Mouse (Mus musculus) MEL (cell line): Measurements from ENCODE around the gene Haus5. TPM values are rescaled to one million over a fixed set of nuclear protein-coding genes. Genes with fewer than 3 reads are reported as not detected.
A peak's percentile ranks its signal among the peaks of the same experiment; 100 is the strongest.

Experiments used
- DNase-seq: peaks from one replicate; pipeline ENCODE4 v3.0.0; 2011; ENCODE audit warnings: low read depth, low spot score
- H3K27ac ChIP-seq: 2 replicates; pipeline ENCODE4 v1.5.1; 2012; ENCODE audit warnings: low read depth, mild to moderate bottlenecking, control low read depth, low read length, moderate library complexity; ENCODE audit not compliant: control insufficient read depth
- H3K27me3 ChIP-seq, 2 experiments: fragments of 150-350 bp in 1 of 2; sonication (generic) in 1 of 2; 2 replicates each; pipeline ENCODE4 v1.6.1; 2012; ENCODE audit warnings: low read length in 2 of 2, mild to moderate bottlenecking in 2 of 2, improper control_type of control experiment in 1 of 2, moderate library complexity in 1 of 2; ENCODE audit not compliant: insufficient read depth in 2 of 2, control insufficient read depth in 1 of 2
- H3K36me3 ChIP-seq, 2 experiments: 2 replicates each; pipeline ENCODE4 v1.6.1; 2012 to 2014; ENCODE audit warnings: low read length in 2 of 2, improper control_type of control experiment in 1 of 2, inconsistent platforms in 1 of 2, mild to moderate bottlenecking in 1 of 2; ENCODE audit not compliant: insufficient read depth in 2 of 2, control insufficient read depth in 1 of 2
- H3K4me1 ChIP-seq, 2 experiments: fragments of 150-350 bp in 1 of 2; sonication (generic) in 1 of 2; 2 replicates each; pipeline ENCODE4 v1.6.1; 2012; ENCODE audit warnings: low read length in 2 of 2, improper control_type of control experiment in 1 of 2, mild to moderate bottlenecking in 1 of 2; ENCODE audit not compliant: insufficient read depth in 2 of 2, control insufficient read depth in 1 of 2
- H3K4me3 ChIP-seq, 2 experiments: fragments of 150-350 bp in 1 of 2; sonication (generic) in 1 of 2; 2 replicates each; pipeline ENCODE4 v1.5.1; 2012; ENCODE audit warnings: low read depth in 2 of 2, low read length in 2 of 2, mild to moderate bottlenecking in 2 of 2, moderate library complexity in 2 of 2, control low read depth in 1 of 2, improper control_type of control experiment in 1 of 2; ENCODE audit not compliant: control insufficient read depth in 1 of 2, insufficient read depth in 1 of 2
- H3K79me2 ChIP-seq: 2 replicates; pipeline ENCODE4 v1.6.1; 2012; ENCODE audit warnings: mild to moderate bottlenecking, low read length, moderate library complexity; ENCODE audit not compliant: control insufficient read depth, poor library complexity, insufficient read depth
- H3K9ac ChIP-seq: 2 replicates; pipeline ENCODE4 v1.6.1; 2012; ENCODE audit warnings: low read depth, mild to moderate bottlenecking, control low read depth, low read length, moderate library complexity; ENCODE audit not compliant: control insufficient read depth, poor library complexity, severe bottlenecking
- H3K9me3 ChIP-seq: fragments of 150-350 bp; sonication (generic); replicated peaks from 2 replicates; pipeline ENCODE4 v1.6.1; 2012; ENCODE audit warnings: mild to moderate bottlenecking, low read length, improper control_type of control experiment, moderate library complexity; ENCODE audit not compliant: insufficient read depth
- BHLHE40 ChIP-seq: IDR thresholded peaks from 2 replicates; pipeline ENCODE4 v1.6.1; 2012; ENCODE audit warnings: low read depth, mild to moderate bottlenecking, inconsistent platforms, low read length, improper control_type of control experiment, borderline replicate concordance
- CHD1 ChIP-seq: IDR thresholded peaks from 2 replicates; pipeline ENCODE4 v1.6.1; 2012; ENCODE audit warnings: low read depth, mild to moderate bottlenecking, inconsistent platforms, low read length, improper control_type of control experiment
- CHD2 ChIP-seq: IDR thresholded peaks from 2 replicates; pipeline ENCODE4 v1.6.1; 2011; ENCODE audit warnings: low read length, improper control_type of control experiment
- CTCF ChIP-seq, 3 experiments: IDR thresholded peaks in 2 of 3; conservative IDR thresholded peaks in 1 of 3; 2 replicates each; pipeline ENCODE4 v1.5.1; 2011 to 2012; ENCODE audit warnings: low read length in 3 of 3, low read depth in 2 of 3, mild to moderate bottlenecking in 2 of 3, improper control_type of control experiment in 1 of 3, inconsistent platforms in 1 of 3, mixed read lengths in 1 of 3, moderate library complexity in 1 of 3; ENCODE audit not compliant: control insufficient read depth in 1 of 3, insufficient read depth in 1 of 3, poor library complexity in 1 of 3, severe bottlenecking in 1 of 3
- E2F4 ChIP-seq: IDR thresholded peaks from 2 replicates; pipeline ENCODE4 v1.6.1; 2011; ENCODE audit warnings: low read depth, low read length, improper control_type of control experiment, borderline replicate concordance
- ELF1 ChIP-seq: IDR thresholded peaks from 2 replicates; pipeline ENCODE4 v1.6.1; 2014; ENCODE audit warnings: low read depth, mild to moderate bottlenecking, inconsistent platforms, low read length, improper control_type of control experiment, moderate library complexity
- EP300 ChIP-seq, 2 experiments: IDR thresholded peaks; 2 replicates each; pipeline ENCODE4 v1.6.1; 2011; ENCODE audit warnings: improper control_type of control experiment in 2 of 2, low read length in 2 of 2, low read depth in 1 of 2, mild to moderate bottlenecking in 1 of 2
- ETS1 ChIP-seq: IDR thresholded peaks from 2 replicates; pipeline ENCODE4 v1.6.1; 2012; ENCODE audit warnings: low read depth, mild to moderate bottlenecking, inconsistent platforms, low read length, improper control_type of control experiment, moderate library complexity
- GABPA ChIP-seq: IDR thresholded peaks from 2 replicates; pipeline ENCODE4 v1.6.1; 2012; ENCODE audit warnings: low read depth, mild to moderate bottlenecking, inconsistent platforms, low read length, improper control_type of control experiment, moderate library complexity
- GATA1 ChIP-seq: IDR thresholded peaks from 2 replicates; pipeline ENCODE4 v1.6.1; 2011; ENCODE audit warnings: low read depth, low read length, improper control_type of control experiment
- JUND ChIP-seq: IDR thresholded peaks from 2 replicates; pipeline ENCODE4 v1.6.1; 2011; ENCODE audit warnings: low read depth, mild to moderate bottlenecking, improper control_type of control experiment, low read length
- KAT2A ChIP-seq: conservative IDR thresholded peaks from 2 replicates; pipeline ENCODE4 v1.6.1; 2012; ENCODE audit warnings: low read depth, low read length, improper control_type of control experiment, inconsistent platforms
- MAFK ChIP-seq: IDR thresholded peaks from 2 replicates; pipeline ENCODE4 v1.6.1; 2011; ENCODE audit warnings: low read depth, mild to moderate bottlenecking, low read length, improper control_type of control experiment, borderline replicate concordance
- MAX ChIP-seq: IDR thresholded peaks from 2 replicates; pipeline ENCODE4 v1.6.1; 2011; ENCODE audit warnings: low read length, improper control_type of control experiment
- MAZ ChIP-seq: IDR thresholded peaks from 2 replicates; pipeline ENCODE4 v1.6.1; 2012; ENCODE audit warnings: low read depth, mild to moderate bottlenecking, inconsistent platforms, low read length, improper control_type of control experiment
- MEF2A ChIP-seq: IDR thresholded peaks from 2 replicates; pipeline ENCODE4 v1.6.1; 2014; ENCODE audit warnings: low read depth, mild to moderate bottlenecking, inconsistent platforms, low read length, improper control_type of control experiment; ENCODE audit not compliant: poor library complexity, insufficient replicate concordance, severe bottlenecking; ENCODE audit errors: extremely low read depth
- MXI1 ChIP-seq: IDR thresholded peaks from 2 replicates; pipeline ENCODE4 v1.6.1; 2011; ENCODE audit warnings: mild to moderate bottlenecking, low read depth, low read length, improper control_type of control experiment
- MYB ChIP-seq: IDR thresholded peaks from 2 replicates; pipeline ENCODE4 v1.6.1; 2011; ENCODE audit warnings: mild to moderate bottlenecking, low read depth, low read length, improper control_type of control experiment
- MYC ChIP-seq: IDR thresholded peaks from 2 replicates; pipeline ENCODE4 v1.6.1; 2011; ENCODE audit warnings: low read depth, mild to moderate bottlenecking, low read length, improper control_type of control experiment, moderate library complexity
- NELFE ChIP-seq: IDR thresholded peaks from 2 replicates; pipeline ENCODE4 v1.6.1; 2011; ENCODE audit warnings: low read depth, low read length, improper control_type of control experiment
- NRF1 ChIP-seq: IDR thresholded peaks from 2 replicates; pipeline ENCODE4 v1.6.1; 2014; ENCODE audit warnings: low read depth, mild to moderate bottlenecking, inconsistent platforms, low read length, improper control_type of control experiment, moderate library complexity; ENCODE audit not compliant: poor library complexity, insufficient read depth, severe bottlenecking
- POLR2A ChIP-seq, 2 experiments: IDR thresholded peaks; 2 replicates each; pipeline ENCODE4 v1.6.1; 2011 to 2012; ENCODE audit warnings: low read length in 2 of 2, mild to moderate bottlenecking in 2 of 2, control low read depth in 1 of 2, improper control_type of control experiment in 1 of 2, low read depth in 1 of 2, moderate library complexity in 1 of 2; ENCODE audit not compliant: control insufficient read depth in 1 of 2, insufficient read depth in 1 of 2, poor library complexity in 1 of 2
- POLR2AphosphoS2 ChIP-seq: IDR thresholded peaks from 2 replicates; pipeline ENCODE4 v1.6.1; 2011; ENCODE audit warnings: low read length, improper control_type of control experiment
- POLR2AphosphoS5 ChIP-seq: IDR thresholded peaks from 2 replicates; pipeline ENCODE4 v1.6.1; 2012; ENCODE audit warnings: low read depth, borderline replicate concordance, mild to moderate bottlenecking, inconsistent platforms, low read length, moderate library complexity, mixed read lengths
- RCOR1 ChIP-seq: IDR thresholded peaks from 2 replicates; pipeline ENCODE4 v1.6.1; 2012; ENCODE audit warnings: low read depth, mild to moderate bottlenecking, inconsistent platforms, low read length, improper control_type of control experiment
- SIN3A ChIP-seq: IDR thresholded peaks from 2 replicates; pipeline ENCODE4 v1.6.1; 2012; ENCODE audit warnings: low read length, improper control_type of control experiment, inconsistent platforms
- SMC3 ChIP-seq: IDR thresholded peaks from 2 replicates; pipeline ENCODE4 v1.6.1; 2011; ENCODE audit warnings: low read depth, low read length, improper control_type of control experiment
- TAL1 ChIP-seq: IDR thresholded peaks from 2 replicates; pipeline ENCODE4 v1.6.1; 2012; ENCODE audit warnings: mild to moderate bottlenecking, inconsistent platforms, low read length, moderate library complexity, mixed read lengths
- TBP ChIP-seq: IDR thresholded peaks from 2 replicates; pipeline ENCODE4 v1.8.0; 2011; ENCODE audit warnings: low read depth, low read length, improper control_type of control experiment
- TCF12 ChIP-seq: IDR thresholded peaks from 2 replicates; pipeline ENCODE4 v1.6.1; 2014; ENCODE audit warnings: low read depth, mild to moderate bottlenecking, inconsistent platforms, low read length, improper control_type of control experiment, moderate library complexity
- UBTF ChIP-seq: IDR thresholded peaks from 2 replicates; pipeline ENCODE4 v1.6.1; 2012; ENCODE audit warnings: low read depth, mild to moderate bottlenecking, inconsistent platforms, low read length, improper control_type of control experiment, moderate library complexity, borderline replicate concordance; ENCODE audit not compliant: insufficient read depth
- USF1 ChIP-seq: IDR thresholded peaks from 2 replicates; pipeline ENCODE4 v1.6.1; 2014; ENCODE audit warnings: low read depth, mild to moderate bottlenecking, inconsistent platforms, low read length, improper control_type of control experiment, moderate library complexity
- USF2 ChIP-seq, 2 experiments: IDR thresholded peaks; 2 replicates each; pipeline ENCODE4 v1.6.1; 2011 to 2012; ENCODE audit warnings: improper control_type of control experiment in 2 of 2, low read length in 2 of 2, borderline replicate concordance in 1 of 2, inconsistent platforms in 1 of 2, low read depth in 1 of 2, mild to moderate bottlenecking in 1 of 2; ENCODE audit not compliant: insufficient read depth in 1 of 2
- ZKSCAN1 ChIP-seq: IDR thresholded peaks from 2 replicates; pipeline ENCODE4 v1.6.1; 2012; ENCODE audit warnings: low read depth, mild to moderate bottlenecking, inconsistent platforms, low read length, improper control_type of control experiment, moderate library complexity
- ZMIZ1 ChIP-seq: IDR thresholded peaks from 2 replicates; pipeline ENCODE4 v1.6.1; 2012; ENCODE audit warnings: low read depth, mild to moderate bottlenecking, inconsistent platforms, low read length, improper control_type of control experiment, moderate library complexity
- polyA plus RNA-seq, 2 experiments: library from polyadenylated mRNA; stranded (reverse) in 1 of 2; unstranded in 1 of 2; fragments of >175 nt in 1 of 2; fragments of >200 nt in 1 of 2; gene quantifications; 2 replicates each; pipeline versions ENCODE4 v1.2.1 to v1.2.4; 2012; ENCODE audit warnings: low replicate concordance in 2 of 2, low read depth in 1 of 2; ENCODE audit not compliant: insufficient read length in 2 of 2, insufficient read depth in 1 of 2, missing spikeins in 1 of 2
- total RNA-seq: library from RNA; depleted of rRNA; stranded (reverse); fragments of 300-350 nt; gene quantifications from 2 replicates; pipeline ENCODE4 v1.2.3, GENCODE M21; 2012

Haus5 gene
- total and polyA plus RNA-seq, 3 experiments = 35.0 to 55.9 TPM; not detected in 1

DNA sequence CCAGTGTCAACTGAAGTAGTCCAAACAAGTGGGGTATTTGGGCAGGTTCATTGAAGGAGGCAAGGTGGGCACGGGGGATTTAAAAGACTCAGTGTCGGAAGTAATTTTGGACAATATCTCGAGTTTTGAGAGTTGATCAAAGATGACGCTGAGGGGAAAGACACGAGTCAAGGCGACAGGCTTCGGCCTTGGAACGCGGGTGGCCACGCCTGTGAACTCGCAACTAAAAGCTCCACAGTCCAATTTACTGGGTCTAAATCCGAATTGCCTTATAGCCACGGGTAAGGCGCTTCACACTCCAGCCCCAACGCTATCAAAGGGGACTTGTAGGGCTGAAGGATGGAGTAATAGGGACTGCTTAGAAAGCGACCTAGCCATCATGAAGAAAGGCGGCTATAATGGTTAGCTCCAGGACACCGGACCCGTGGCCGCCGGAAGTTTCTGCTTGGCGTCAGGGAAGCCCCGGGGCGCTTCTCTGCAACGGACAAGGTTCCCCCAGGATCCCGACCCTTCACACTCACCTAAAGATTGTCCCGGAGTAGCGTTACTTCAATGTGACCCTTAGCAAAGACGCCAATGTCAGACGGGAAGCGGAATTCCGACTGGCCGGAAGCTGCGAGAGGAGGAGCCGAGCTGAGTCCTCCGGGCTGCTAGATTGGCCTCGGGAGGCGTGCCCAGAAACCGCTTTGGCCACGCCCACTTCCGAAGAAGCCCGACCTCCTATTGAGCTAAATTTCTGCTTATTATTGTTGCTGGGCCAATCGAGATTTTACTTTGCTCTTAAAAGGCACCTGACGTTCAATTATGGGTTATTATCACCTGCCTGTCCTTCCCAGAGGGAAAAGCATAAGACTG, 39.0 kb downstream of the Haus5 start, which contains the start of gene Cox6b1:
Cox6b1 (minus strand) TSS at position 622 of the 855 bp plus-strand sequence.
- H3K27ac ChIP-seq = peak within 1 kb of the TSS; percentile 73
- peaks cover 2 to 3% of the 10 kb centered on the region in 2 experiments; a peak in 3 of 4 replicates for H3K27me3 ChIP-seq
- no peaks in the 10 kb centered on the region for H3K9me3 ChIP-seq
- H3K4me3 ChIP-seq = peak within 1 kb of the TSS; percentile 84 to 94
- peaks cover 5 to 13% of the 10 kb centered on the region in 2 experiments for H3K36me3 ChIP-seq
- H3K79me2 ChIP-seq = peaks cover 20% of the 10 kb centered on the region
- peak within 1 kb of the TSS; percentile 98 for H3K9ac ChIP-seq
- H3K4me1 ChIP-seq = peaks cover 0 to 6% of the 10 kb centered on the region in 2 experiments; a peak in 2 of 4 replicates
- DNase-seq = peak; percentile 97
- TF ChIP-seq MXI1 (peak; percentile 64; the same call in 1 of the 2 replicates), NELFE (peak; percentile 93), MYC (peak; percentile 80), GABPA (peak; percentile 58; the same call in 1 of the 2 replicates), TAL1 (no peak), MYB (no peak), SMC3 (no peak), USF1 (peak; percentile 73), MEF2A (no peak), USF2 (IDR thresholded peaks at IDR 0.05; ENCODE audit: borderline replicate concordance in 1 of 2, insufficient read depth in 1 of 2, low read depth in 1 of 2, low read length in 2 of 2) (no peak), ETS1 (0 out of 2 replicates have a peak, but pooled peaks have one; percentile 10), JUND (0 out of 2 replicates have a peak, but pooled peaks have one; percentile 11), MAFK (no peak), UBTF (no peak), KAT2A (no peak; the same call in none of the 2 replicates), CTCF (IDR thresholded peaks at IDR 0.05 in 2 of 3, conservative IDR thresholded peaks at IDR 0.05 in 1 of 3; ENCODE audit: control insufficient read depth in 1 of 3, insufficient read depth in 1 of 3, low read depth in 2 of 3, low read length in 3 of 3, poor library complexity in 1 of 3, severe bottlenecking in 1 of 3) (no peak), ZKSCAN1 (no peak), MAZ (no peak), MAX (peak; percentile 32; the same call in 1 of the 2 replicates), ELF1 (peak; percentile 78), E2F4 (no peak), EP300 (IDR thresholded peaks at IDR 0.05; ENCODE audit: low read depth in 1 of 2, low read length in 2 of 2) (no peak), TBP (peak; percentile 83), BHLHE40 (no peak), SIN3A (peak; percentile 90), GATA1 (no peak), POLR2A (IDR thresholded peaks at IDR 0.05; ENCODE audit: control insufficient read depth in 1 of 2, insufficient read depth in 1 of 2, low read depth in 1 of 2, low read length in 2 of 2, poor library complexity in 1 of 2) (peak; percentile 80 to 93; a peak in 3 of 4 replicates), RCOR1 (no peak), NRF1 (no peak), POLR2AphosphoS2 (peak; percentile 93), ZMIZ1 (peak; percentile 71; the same call in 1 of the 2 replicates), CHD2 (no peak), CHD1 (no peak), TCF12 (peak; percentile 44; the same call in 1 of the 2 replicates), POLR2AphosphoS5 (no peak; the same call in 1 of the 2 replicates)
